Mouse (Mus musculus) R1 (cell line): Measurements from ENCODE around the gene Sart3.
"Not testable (repeated sequence)": the region's sequence is repeated elsewhere in the genome, so short reads cannot be mapped to it uniquely, and the experiment has no call there.

Experiments used
- DNase-seq: peaks from one replicate; pipeline ENCODE4 v3.0.0-alpha.2; 2018; ENCODE audit warnings: low read depth, low spot score

The Sart3 gene

GRCm38 (mm10) chr5:113790453-113791196 is 18.3 kb upstream of the Sart3 start:
- no peak for DNase-seq

GRCm38 (mm10) chr5:113789075-113789788 is 16.9 kb upstream of the Sart3 start:
- no peak for DNase-seq

DNA sequence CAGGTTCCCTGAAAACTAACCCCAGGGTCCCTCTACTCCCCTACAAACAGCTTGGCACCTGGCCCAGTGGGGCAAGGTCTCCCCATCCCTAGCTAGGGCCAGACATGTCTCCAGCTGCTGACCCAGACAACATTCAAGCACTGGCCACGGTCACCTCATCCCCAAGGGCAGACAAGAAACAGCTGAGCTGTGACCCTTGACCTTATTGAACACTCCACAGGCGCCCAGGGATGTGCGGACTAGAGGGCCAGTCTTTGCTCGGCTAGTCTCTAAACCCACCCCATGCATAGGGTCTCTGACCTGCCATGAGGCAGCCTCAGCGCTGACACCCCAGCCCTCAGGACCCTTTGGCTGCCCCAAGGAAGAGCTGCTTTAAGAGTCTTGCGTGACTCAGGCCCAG is 16.3 kb upstream of the Sart3 start:
- DNase-seq: no peak

- no peak for DNase-seq
Observed at GRCm38 (mm10) chr5:113786985-113787384, 14.7 kb upstream of the Sart3 start.

DNA sequence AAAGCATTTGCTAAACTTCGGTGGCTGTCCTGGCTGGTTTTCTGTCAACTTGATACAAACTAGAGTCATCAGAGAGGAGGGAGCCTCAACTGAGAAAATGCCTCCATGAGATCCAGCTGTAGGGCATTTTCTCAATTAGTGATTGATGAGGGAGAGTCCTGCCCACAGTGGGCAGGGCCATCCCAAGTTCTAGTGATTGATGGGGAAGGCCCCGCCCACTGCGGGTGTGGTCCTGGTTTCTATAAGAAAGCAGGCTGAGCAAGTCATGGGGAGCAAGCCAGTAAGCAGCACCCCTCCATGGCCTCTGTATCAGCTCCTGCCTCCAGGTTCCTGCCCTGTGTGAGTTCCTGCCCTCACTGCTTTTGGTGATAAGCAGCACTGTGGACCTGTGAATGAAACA is 11.8 kb upstream of the Sart3 start:
- peak; percentile 77 for DNase-seq

- no peak for DNase-seq
Observed at GRCm38 (mm10) chr5:113783581-113784001, 11.3 kb upstream of the Sart3 start.

DNA sequence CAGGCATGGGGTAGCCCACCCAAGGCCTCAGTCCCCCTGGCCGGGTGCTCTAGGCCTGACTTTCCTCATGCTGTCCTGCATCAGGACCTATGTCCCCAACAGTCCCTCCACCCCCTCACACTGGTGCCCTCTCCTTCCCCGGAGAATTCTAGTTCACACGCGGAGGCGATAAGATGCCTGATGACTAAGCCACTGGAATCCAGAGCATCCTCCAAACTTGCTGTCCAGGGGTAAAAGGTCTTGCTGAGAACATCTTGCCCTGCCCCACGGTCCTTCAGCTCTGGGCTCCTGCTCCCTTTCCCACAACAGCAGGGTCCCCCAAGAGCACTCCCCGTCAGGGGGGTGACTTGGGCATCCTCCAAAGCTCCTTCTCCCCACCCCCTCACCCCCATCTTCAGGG is 10.3 kb upstream of the Sart3 start:
- no peak for DNase-seq

DNA sequence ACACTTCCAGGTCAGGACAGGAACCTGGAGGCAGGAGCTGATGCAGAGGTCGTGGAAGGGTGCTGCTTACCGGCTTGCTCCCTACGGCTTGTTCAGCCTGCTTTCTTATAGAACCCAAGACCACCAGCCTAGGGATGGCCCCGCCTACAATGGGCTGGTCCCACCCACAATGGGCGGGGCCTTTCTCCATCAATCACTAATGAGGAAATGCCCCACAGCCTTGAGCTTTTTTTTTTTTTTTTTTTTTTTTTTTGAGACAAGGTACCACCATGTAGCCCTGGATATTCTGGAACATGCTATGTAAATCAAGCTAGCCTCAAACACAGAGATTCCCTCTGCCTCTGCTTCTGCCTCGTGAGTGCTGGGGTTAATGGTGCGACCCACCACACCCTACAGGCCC is 9.6 kb upstream of the Sart3 start:
- DNase-seq: peak; percentile 49

GRCm38 (mm10) chr5:113781254-113781653 is 8.9 kb upstream of the Sart3 start:
- no peak for DNase-seq

DNA sequence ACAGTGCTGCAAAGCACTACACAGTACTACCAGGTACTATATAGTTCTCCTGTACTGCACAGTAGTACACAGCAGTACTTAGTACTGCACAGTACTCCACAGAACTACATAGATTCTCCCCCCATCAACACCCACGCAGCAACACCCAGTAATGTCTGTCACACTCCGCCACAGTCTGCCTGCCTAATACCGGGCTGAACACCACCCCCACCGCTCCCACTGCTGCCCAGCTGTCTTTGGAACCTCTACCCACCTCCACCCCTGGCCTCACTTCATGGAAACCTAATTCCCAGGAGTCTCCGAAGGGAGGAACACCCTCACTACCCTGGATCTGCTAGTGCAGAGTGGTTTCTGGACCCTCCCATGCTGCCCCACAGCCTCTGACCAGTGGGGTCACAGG is 8.5 kb upstream of the Sart3 start:
- DNase-seq: no peak

DNA sequence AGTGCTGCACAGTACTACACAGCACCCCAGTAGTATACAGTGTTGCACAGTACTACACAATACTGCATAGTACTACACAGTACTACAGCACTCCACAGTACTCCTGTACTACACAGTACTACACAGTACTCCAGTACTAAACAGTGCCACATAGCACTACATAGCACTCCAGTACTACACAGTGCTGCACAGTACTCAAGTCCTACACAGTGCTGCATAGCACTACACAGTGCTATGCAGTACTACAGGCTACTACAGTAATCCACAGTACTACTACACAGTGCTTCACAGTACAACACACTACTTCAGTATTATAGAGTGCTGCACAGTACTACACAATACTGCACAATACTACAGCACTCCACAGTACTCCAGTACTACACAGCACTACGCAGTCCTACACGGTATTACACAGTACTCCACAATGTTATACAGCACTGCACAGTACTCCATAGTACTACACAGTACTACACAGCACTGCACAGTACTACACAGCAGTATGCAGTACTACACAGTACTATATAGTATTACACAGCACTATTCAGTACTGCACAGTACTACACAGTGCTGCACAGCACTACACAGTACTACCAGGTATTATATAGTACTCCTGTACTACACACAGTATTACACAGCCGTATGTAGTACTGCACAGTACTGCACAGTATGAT is 7.9 kb upstream of the Sart3 start:
- no peak for DNase-seq

DNA sequence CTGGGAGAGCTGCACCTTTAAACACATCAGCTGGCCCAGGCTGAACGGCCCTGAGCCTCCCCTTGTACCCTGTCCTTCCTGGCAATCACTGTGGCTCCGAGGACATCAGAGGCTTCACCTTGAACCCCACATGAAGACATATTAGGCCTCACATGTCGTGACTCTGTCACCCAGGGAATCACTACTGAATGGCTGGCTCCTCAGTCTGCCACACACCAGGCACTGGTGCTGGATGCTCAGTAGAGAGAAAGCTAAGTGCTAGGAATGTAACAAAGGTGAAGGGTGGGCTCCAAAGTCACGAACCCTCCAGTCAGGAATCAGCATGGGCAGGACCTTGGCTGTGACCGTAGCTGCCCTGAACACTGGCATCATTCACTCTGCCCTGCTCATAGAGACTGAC is 7.3 kb upstream of the Sart3 start:
- no peak for DNase-seq

DNA sequence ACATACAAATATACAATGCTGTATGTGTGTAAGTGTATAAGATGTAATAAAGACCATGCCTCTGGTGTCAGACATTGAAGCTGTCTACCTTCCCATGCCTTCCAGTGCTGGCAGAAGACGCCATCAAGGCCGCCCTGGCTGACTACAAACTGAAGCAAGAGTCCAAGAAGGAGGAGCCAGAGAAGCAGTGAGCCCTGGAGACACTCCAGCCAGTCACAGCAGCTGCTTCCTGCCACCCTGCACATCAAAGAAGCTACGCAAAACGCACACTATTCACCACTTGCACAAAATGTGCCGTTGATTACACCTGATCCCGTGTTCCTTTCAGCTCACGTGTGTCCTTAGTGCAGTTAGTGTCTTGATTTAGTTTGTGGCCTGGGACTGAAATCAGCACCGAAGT is 5.4 kb upstream of the Sart3 start:
- not testable (repeated sequence) for DNase-seq

GRCm38 (mm10) chr5:113776896-113777226 is 4.6 kb upstream of the Sart3 start:
- no peak for DNase-seq

GRCm38 (mm10) chr5:113776128-113776895 is 4.0 kb upstream of the Sart3 start:
- DNase-seq: no peak

DNA sequence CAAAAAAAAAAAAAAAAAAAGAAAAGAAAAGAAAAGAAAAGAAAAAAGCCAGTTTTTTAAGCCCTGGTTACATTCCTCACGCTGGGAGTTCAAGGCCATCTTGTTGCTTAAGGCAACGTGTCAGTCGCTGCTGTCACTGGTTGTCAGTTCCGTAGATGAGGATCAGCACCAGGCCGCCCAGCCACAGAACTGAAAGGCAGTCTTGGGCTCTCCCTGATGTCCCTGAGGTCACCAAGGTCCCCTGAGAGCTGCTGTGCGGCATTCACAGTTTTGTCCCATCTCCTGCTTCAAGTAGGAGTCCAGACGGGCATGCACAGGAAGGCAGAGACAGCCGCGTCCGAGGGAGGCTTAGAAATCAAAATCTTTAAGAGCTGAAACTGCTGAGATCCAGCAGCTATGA is 3.3 kb upstream of the Sart3 start:
- DNase-seq: no peak

DNA sequence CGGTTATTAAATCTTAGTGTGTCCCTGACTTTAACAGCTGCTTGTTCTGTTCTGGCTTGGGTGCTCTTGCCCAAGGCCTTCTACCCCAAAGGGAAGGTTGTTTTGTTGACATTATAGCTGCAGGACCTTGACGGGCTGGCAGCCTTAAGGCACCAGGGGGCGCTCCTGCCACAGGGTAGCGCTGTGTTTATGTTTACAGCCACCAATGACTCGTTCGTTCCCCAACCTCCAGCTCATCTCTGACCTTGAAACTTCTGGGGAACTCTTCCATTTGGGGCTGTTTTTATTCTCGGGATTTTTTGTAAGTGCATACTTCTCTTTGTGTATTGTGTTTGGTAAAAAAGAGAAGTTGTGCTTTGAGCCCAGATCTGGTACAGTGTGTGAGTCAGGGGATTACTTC is 1.4 kb upstream of the Sart3 start:
- DNase-seq: peak; percentile 84

GRCm38 (mm10) chr5:113772905-113773519 is 702 bp upstream of the Sart3 start:
- peak; percentile 26 for DNase-seq

GRCm38 (mm10) chr5:113771213-113772162 is 822 bp downstream of the Sart3 start:
- DNase-seq: peak; percentile 93

GRCm38 (mm10) chr5:113768806-113769205 is 3.5 kb downstream of the Sart3 start:
- DNase-seq: peak; percentile 27
